Comparison of ENCODE assay signal across 22 mouse cellular contexts in genomic region chr12:30362306-30362705, GRCm38 (mm10).
"Had no signal": no experiment of that assay in that cellular context is flagged by ENCODE, and none has a peak within 500 bp of the region (broad histone marks: within the 10 kb centered on the region; RNA-seq: fewer than 3 reads in every experiment).

No protein-coding gene starts in this region.

- H3K9ac ChIP-seq: forebrain, postnatal 0 days; heart, embryonic 13.5 days; heart, embryonic 15.5 days; hindbrain, embryonic 13.5 days; hindbrain, embryonic 15.5 days; kidney, embryonic 15.5 days; limb, embryonic 13.5 days; limb, embryonic 15.5 days; liver, embryonic 12.5 days; liver, embryonic 14.5 days had no signal

- DNase-seq: forebrain, postnatal 0 days; gastrocnemius, postnatal 14 days; gastrocnemius, postnatal 36 days; heart, adult 18-20 months; heart, postnatal 14 days; heart, postnatal 36 days; kidney, adult 18-20 months; kidney, postnatal 14 days; layer of hippocampus, adult 9-11 months; layer of hippocampus, postnatal 36 days; left cerebral cortex, postnatal 4 days had no signal

- H3K4me1 ChIP-seq: heart, embryonic 13.5 days; heart, embryonic 15.5 days; hindbrain, embryonic 13.5 days; hindbrain, embryonic 15.5 days; kidney, embryonic 15.5 days; limb, embryonic 13.5 days; limb, embryonic 15.5 days; liver, embryonic 12.5 days had no signal

- H3K36me3 ChIP-seq: heart, embryonic 15.5 days; hindbrain, embryonic 13.5 days; hindbrain, embryonic 15.5 days; kidney, embryonic 15.5 days; limb, embryonic 13.5 days; limb, embryonic 15.5 days; liver, embryonic 12.5 days had no signal

- H3K27me3 ChIP-seq: heart, embryonic 13.5 days; heart, embryonic 15.5 days; hindbrain, embryonic 13.5 days; hindbrain, embryonic 15.5 days; kidney, embryonic 15.5 days; limb, embryonic 13.5 days; limb, embryonic 15.5 days; liver, embryonic 12.5 days had no signal

- H3K4me3 ChIP-seq: heart, embryonic 13.5 days; heart, embryonic 15.5 days; hindbrain, embryonic 13.5 days; hindbrain, embryonic 15.5 days; kidney, embryonic 15.5 days; limb, embryonic 13.5 days; limb, embryonic 15.5 days; liver, embryonic 12.5 days had no signal

- H3K27ac ChIP-seq: heart, embryonic 13.5 days; heart, embryonic 15.5 days; hindbrain, embryonic 13.5 days; hindbrain, embryonic 15.5 days; hindbrain, postnatal 0 days; kidney, embryonic 15.5 days; kidney, postnatal 0 days; limb, embryonic 13.5 days; limb, embryonic 15.5 days; liver, embryonic 12.5 days; liver, embryonic 14.5 days had no signal
